Mouse (Mus musculus): Measurements from ENCODE around the gene Nutf2-ps1.

GRCm38 (mm10) chr19:53565565-53566277, 23.1 kb downstream of the Nutf2-ps1 start:
- no peak for TF ChIP-seq MAX (IDR thresholded peaks at IDR 0.05; ENCODE audit: low read depth)
- no peak for TF ChIP-seq MYOG (IDR thresholded peaks at IDR 0.05; ENCODE audit: control insufficient read depth in 1 of 3, insufficient read depth in 1 of 3, insufficient read length in 2 of 3, low read depth in 2 of 3)
- TF ChIP-seq REST (IDR thresholded peaks at IDR 0.05; ENCODE audit: insufficient read depth, insufficient read length): no peak
- TF ChIP-seq POLR2A (IDR thresholded peaks at IDR 0.05; ENCODE audit: insufficient read length, low read depth): no peak
- no peak for TF ChIP-seq E2F4 (IDR thresholded peaks at IDR 0.05; ENCODE audit: insufficient read depth)
- no peak for TF ChIP-seq USF1 (IDR thresholded peaks at IDR 0.05; ENCODE audit: low read depth)
